Comparison of ENCODE assay signal across 14 mouse cellular contexts in the genomic region with DNA sequence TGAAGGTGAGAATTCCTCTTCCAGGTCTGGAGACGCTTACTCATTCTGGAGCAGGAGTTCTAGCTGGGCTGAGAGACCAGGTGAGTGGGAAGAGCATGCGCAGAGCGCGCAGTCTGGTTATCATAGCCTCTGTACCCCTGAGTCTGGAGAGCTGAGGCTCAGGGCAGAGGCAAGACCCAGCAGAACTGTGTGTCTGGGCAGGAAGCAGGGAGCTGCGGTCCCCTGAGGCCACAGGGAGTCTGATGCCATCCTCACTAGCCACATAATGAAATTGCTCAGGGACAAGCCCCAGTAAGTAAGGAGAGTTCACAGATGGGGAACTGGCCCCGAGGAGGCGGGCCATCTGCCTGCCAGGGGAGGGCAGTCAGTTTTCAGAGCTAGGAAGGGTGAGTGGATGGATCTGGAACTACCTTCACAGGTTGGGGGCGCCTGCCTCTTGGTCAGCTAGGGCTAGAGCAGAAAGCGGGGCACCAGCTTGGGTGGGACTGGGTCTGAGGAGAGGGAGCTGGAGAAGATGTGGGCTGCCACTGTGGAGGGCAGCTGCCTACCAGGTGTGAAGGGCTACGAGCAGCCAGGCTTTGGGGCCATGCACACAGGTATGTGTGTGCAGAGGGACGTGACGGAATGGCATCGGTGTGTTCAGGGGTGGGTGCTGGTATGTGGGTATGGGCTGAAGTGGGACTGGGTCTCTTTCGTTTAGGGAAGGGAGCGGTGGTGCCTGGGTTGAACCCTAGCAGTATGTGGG. TPM values are rescaled to one million over a fixed set of nuclear protein-coding genes. Genes with fewer than 3 reads are reported as not detected.
A peak's percentile ranks its signal among the peaks of the same experiment; 100 is the strongest.
DNase-seq lines count a peak whose midpoint lies in the region; ATAC-seq and TF ChIP-seq lines count a peak whose summit lies in the region.
"Had no signal": no experiment of that assay in that cellular context is flagged by ENCODE, and none has a peak within 500 bp of the region (broad histone marks: within the 10 kb centered on the region; RNA-seq: fewer than 3 reads in every experiment).

A gene (plus strand): TSS at position 51 of the 745 bp plus-strand sequence.

- H3K27me3 ChIP-seq in lung, postnatal 0 days (replicated peaks; ENCODE audit: insufficient read depth, low read length), result no peaks in the 10 kb centered on the region
- H3K27me3 ChIP-seq in liver, embryonic 15.5 days, result no peaks in the 10 kb centered on the region
- no peaks in the 10 kb centered on the region for H3K27me3 ChIP-seq in splenic B cell, adult 2 months (ENCODE audit: control insufficient read depth, insufficient read depth, low read length, poor library complexity, severe bottlenecking)
- H3K27me3 ChIP-seq in forebrain, embryonic 15.5 days, result 0 out of 2 replicates have a peak, but pooled peaks cover 4% of the 10 kb centered on the region
- H3K27me3 ChIP-seq in midbrain, embryonic 13.5 days, result no peaks in the 10 kb centered on the region
- H3K27me3 ChIP-seq: limb, embryonic 15.5 days; midbrain, embryonic 12.5 days had no signal

- no peak within 1 kb of the TSS for H3K27ac ChIP-seq in lung, postnatal 0 days (ENCODE audit: low read length)
- 0 out of 2 replicates have a peak within 1 kb of the TSS, but pooled peaks have one; percentile 14 for H3K27ac ChIP-seq in liver, embryonic 15.5 days (replicated peaks)
- no peak within 1 kb of the TSS for H3K27ac ChIP-seq in forebrain, embryonic 15.5 days (replicated peaks)
- no peak within 1 kb of the TSS for H3K27ac ChIP-seq in midbrain, embryonic 13.5 days
- H3K27ac ChIP-seq: hindbrain, embryonic 14.5 days; left cerebral cortex, adult 2 months; limb, embryonic 15.5 days; midbrain, embryonic 12.5 days had no signal

- no peak within 1 kb of the TSS for H3K9ac ChIP-seq in lung, postnatal 0 days (replicated peaks; ENCODE audit: low read depth)
- no peak within 1 kb of the TSS for H3K9ac ChIP-seq in liver, embryonic 15.5 days
- H3K9ac ChIP-seq in forebrain, embryonic 15.5 days (replicated peaks), result no peak within 1 kb of the TSS
- H3K9ac ChIP-seq in midbrain, embryonic 13.5 days (replicated peaks), result no peak within 1 kb of the TSS
- H3K9ac ChIP-seq: hindbrain, embryonic 14.5 days; limb, embryonic 15.5 days; midbrain, embryonic 12.5 days had no signal

- no peak within 1 kb of the TSS for H3K4me3 ChIP-seq in lung, postnatal 0 days (ENCODE audit: low read depth, low read length)
- no peak within 1 kb of the TSS for H3K4me3 ChIP-seq in liver, embryonic 15.5 days (replicated peaks)
- H3K4me3 ChIP-seq in forebrain, embryonic 15.5 days, result no peak within 1 kb of the TSS
- no peak within 1 kb of the TSS for H3K4me3 ChIP-seq in midbrain, embryonic 13.5 days (replicated peaks)
- H3K4me3 ChIP-seq: erythroblast, embryonic 14.5 days; left cerebral cortex, adult 2 months; limb, embryonic 15.5 days; midbrain, embryonic 12.5 days had no signal

- no peak for DNase-seq in lung, postnatal 0 days (ENCODE audit: low spot score)
- no peak for DNase-seq in lung, postnatal 10 days
- peak; percentile 25 for DNase-seq in splenic B cell, adult 2 months (ENCODE audit: low read depth, low spot score)
- DNase-seq: right cerebral cortex, postnatal 4 days had no signal

- H3K4me1 ChIP-seq in lung, postnatal 0 days (ENCODE audit: insufficient read depth, low read depth, low read length), result no peaks in the 10 kb centered on the region
- no peaks in the 10 kb centered on the region; the same call in 1 of the 2 replicates for H3K4me1 ChIP-seq in liver, embryonic 15.5 days (replicated peaks)
- H3K4me1 ChIP-seq in forebrain, embryonic 15.5 days, result no peaks in the 10 kb centered on the region
- H3K4me1 ChIP-seq in midbrain, embryonic 13.5 days (replicated peaks), result no peaks in the 10 kb centered on the region
- H3K4me1 ChIP-seq: limb, embryonic 15.5 days had no signal

- no peak for TF ChIP-seq CTCF in lung, postnatal 0 days (IDR thresholded peaks at IDR 0.05)

- H3K36me3 ChIP-seq in lung, postnatal 0 days (ENCODE audit: insufficient read depth, low read length), result no peaks in the 10 kb centered on the region
- no peaks in the 10 kb centered on the region for H3K36me3 ChIP-seq in liver, embryonic 15.5 days (replicated peaks)
- no peaks in the 10 kb centered on the region for H3K36me3 ChIP-seq in splenic B cell, adult 2 months (ENCODE audit: control insufficient read depth, insufficient read depth, low read length, poor library complexity, severe bottlenecking)
- no peaks in the 10 kb centered on the region for H3K36me3 ChIP-seq in forebrain, embryonic 15.5 days
- H3K36me3 ChIP-seq in midbrain, embryonic 13.5 days, result no peaks in the 10 kb centered on the region
- H3K36me3 ChIP-seq: limb, embryonic 15.5 days; midbrain, embryonic 12.5 days had no signal

- TF ChIP-seq EP300 in lung, postnatal 0 days (IDR thresholded peaks at IDR 0.05), result no peak

- WGBS in lung, postnatal 0 days, result 64% methylated on average over 15 of the region's 15 CpGs
- WGBS in liver, embryonic 15.5 days (ENCODE audit: insufficient replicate concordance), result 57% methylated on average over 15 of the region's 15 CpGs
- WGBS in forebrain, embryonic 15.5 days, result 85% methylated on average over 15 of the region's 15 CpGs
- 82% methylated on average over 15 of the region's 15 CpGs for whole genome bisulfite sequencing in midbrain, embryonic 13.5 days

- ATAC-seq in lung, postnatal 0 days, result 0 out of 2 replicates have a peak, but pooled peaks have one; percentile 4
- ATAC-seq in common myeloid progenitor, adult 5-6 weeks (replicated peaks; ENCODE audit: low read depth, poor library complexity, severe bottlenecking), result peak; percentile 73
- no peak for ATAC-seq in liver, embryonic 15.5 days (ENCODE audit: insufficient read depth)
- no peak for ATAC-seq in forebrain, embryonic 15.5 days (replicated peaks)
- no peak for ATAC-seq in midbrain, embryonic 13.5 days

- H3K9me3 ChIP-seq in lung, postnatal 0 days (ENCODE audit: low read length), result no peaks in the 10 kb centered on the region
- H3K9me3 ChIP-seq in liver, embryonic 15.5 days (replicated peaks), result no peaks in the 10 kb centered on the region
- no peaks in the 10 kb centered on the region for H3K9me3 ChIP-seq in forebrain, embryonic 15.5 days
- H3K9me3 ChIP-seq in midbrain, embryonic 13.5 days, result no peaks in the 10 kb centered on the region
- H3K9me3 ChIP-seq: limb, embryonic 15.5 days; midbrain, embryonic 12.5 days had no signal

- no peak within 1 kb of the TSS for H3K4me2 ChIP-seq in lung, postnatal 0 days (replicated peaks; ENCODE audit: low read depth, low read length)
- 0 out of 2 replicates have a peak within 1 kb of the TSS, but pooled peaks have one; percentile 3 for H3K4me2 ChIP-seq in liver, embryonic 15.5 days
- H3K4me2 ChIP-seq in forebrain, embryonic 15.5 days (replicated peaks), result no peak within 1 kb of the TSS
- H3K4me2 ChIP-seq in midbrain, embryonic 13.5 days (replicated peaks), result no peak within 1 kb of the TSS
- H3K4me2 ChIP-seq: hindbrain, embryonic 14.5 days; limb, embryonic 15.5 days; midbrain, embryonic 12.5 days had no signal

RNA-seq across cellular contexts. Expression of the gene that starts here (rescaled TPM):
- polyA plus RNA-seq in lung, postnatal 0 days (2015; fragmentation: Nextera tagmentation; extraction: Ambion mirVana), result not detected in 2 replicates
- total RNA-seq in common myeloid progenitor, adult 5-6 weeks (2017), result 0.10 TPM in 1 of 2 replicates, not detected in the other
- 2.5 and 2.9 TPM in 2 replicates for polyA plus RNA-seq in liver, embryonic 15.5 days (2015; fragmentation: Nextera tagmentation; extraction: Ambion mirVana)
- polyA plus RNA-seq in forebrain, embryonic 15.5 days (2015; fragmentation: Nextera tagmentation; extraction: Ambion mirVana), result 0.47 and 0.49 TPM in 2 replicates
- polyA plus RNA-seq in midbrain, embryonic 13.5 days (2015; fragmentation: Nextera tagmentation; extraction: Ambion mirVana), result 0.52 and 1.3 TPM in 2 replicates
- total RNA-seq: heart, adult 8-10 months had no signal
- polyA plus RNA-seq: erythroblast, embryonic 14.5 days had no signal

Comparison
In these comparisons a context has a peak if more than half of its experiments do, and no peak if none do; other contexts are left out.
1. Peak in ATAC-seq in lung, postnatal 0 days; RNA of the gene not detected or under 1 TPM.
2. Peak in ATAC-seq in common myeloid progenitor, adult 5-6 weeks; RNA of the gene not detected or under 1 TPM.